Mouse (Mus musculus) kidney, adult 8-10 months (tissue): ENCODE measurements at regions not wholly inside any gene's neighbourhood (a gene's known extent, or its start where the extent isn't known, plus 50 kb on each side); places are given as distances from the start of the nearest gene placed in this dataset.

Experiments
- DNase-seq, 2 experiments: peaks; one replicate each; pipeline ENCODE4 v3.0.0; 2022

DNA sequence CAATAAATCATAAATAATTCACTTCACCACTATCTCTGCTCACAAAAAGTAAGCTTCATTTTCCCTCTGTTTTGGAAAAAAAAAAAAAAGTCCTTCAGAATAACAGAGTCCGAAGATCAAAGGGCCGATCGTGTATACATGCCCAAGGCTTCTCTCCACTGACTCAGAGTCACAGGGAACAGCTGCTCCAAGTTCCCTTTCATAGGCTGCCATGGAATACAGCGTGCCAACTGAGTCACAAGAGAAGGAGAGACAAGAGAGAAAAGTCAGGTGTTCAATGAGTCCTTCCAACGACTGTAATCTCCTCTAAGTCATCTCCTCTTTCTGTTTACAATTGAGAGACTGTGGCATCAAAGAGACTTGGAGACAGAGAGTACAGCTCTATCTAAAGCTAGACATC is 71.6 kb upstream of the Sfrp2 start:
- DNase-seq, result no peak

DNA sequence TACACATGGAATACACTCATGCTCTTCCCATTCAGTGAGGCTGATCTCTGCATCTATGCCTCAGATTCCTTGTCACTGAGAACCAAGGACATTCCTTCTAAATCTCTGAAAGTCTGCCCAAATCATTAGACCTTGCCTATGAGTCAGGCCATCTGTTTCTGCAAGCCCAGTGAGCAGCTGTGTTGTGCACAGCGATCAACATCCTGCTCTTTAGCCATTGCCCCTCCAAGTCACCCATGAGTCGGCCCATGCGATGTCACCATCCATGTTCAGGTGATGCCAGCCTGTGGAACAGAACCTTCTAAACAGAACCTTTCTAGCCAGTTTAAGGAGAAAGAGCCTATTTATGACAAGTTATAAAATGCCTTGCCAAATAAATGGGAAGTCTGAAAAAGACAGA is 66.4 kb upstream of the Sfrp2 start:
- no peak for DNase-seq

DNA sequence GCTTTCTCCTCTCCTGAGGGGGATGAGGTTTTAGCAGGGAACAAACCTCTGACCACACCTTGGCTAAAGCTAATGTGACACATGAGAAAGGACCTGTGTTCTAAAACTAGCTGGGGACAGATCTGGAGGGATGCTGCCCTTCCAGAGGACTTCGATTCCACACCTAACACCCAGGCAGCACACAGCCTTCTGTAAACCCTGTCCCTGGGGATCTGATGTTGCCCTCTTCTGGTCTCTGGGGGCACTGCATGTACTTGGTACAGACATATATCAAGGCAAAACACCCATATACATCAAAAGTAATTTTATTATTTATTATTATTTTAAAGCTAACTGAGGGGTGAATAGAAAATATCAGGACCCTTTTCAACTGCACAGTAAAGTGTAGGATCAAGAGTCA is 65.0 kb upstream of the Sfrp2 start:
- DNase-seq, result peak in 1 of 2 experiments; percentile 55

DNA sequence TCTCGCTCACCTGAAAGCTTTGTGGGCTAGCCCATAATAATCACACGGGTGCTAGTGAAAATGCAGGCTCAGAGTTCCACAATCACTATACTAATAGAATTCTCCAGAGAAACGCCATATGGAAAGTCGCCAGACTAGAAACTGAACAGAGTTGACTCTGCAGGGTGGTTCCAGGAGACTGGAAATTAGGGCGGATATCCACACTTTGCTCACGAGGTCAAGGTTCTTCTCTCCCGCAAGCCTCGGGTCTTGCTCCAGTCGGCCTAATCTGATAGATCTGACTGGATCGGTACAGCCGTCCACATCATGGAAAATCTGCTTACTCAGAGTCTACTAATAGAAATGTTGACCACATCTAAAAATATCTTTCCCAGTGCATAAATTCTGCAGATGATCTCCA is 61.6 kb upstream of the Sfrp2 start:
- peak; percentile 21 to 42 for DNase-seq

DNA sequence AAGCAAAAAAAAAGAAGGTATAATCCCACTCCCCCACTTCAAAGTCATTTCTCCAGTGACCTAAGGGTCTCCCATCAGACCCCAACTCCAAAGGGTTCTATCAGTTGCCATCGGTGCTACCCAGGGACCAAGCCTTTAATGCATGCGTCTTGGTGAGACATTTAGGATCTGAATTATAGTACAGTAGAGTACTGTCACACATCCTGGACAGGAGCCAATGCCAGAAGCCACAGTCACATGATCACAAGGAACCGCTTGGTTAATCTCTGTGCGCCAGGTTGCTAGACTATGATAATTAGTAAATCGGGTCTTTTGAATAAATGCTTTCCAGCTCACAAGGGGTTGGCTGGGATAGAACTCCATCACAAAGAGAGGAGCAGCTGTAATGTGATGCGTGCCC is 60.9 kb upstream of the Sfrp2 start:
- DNase-seq, result no peak

DNA sequence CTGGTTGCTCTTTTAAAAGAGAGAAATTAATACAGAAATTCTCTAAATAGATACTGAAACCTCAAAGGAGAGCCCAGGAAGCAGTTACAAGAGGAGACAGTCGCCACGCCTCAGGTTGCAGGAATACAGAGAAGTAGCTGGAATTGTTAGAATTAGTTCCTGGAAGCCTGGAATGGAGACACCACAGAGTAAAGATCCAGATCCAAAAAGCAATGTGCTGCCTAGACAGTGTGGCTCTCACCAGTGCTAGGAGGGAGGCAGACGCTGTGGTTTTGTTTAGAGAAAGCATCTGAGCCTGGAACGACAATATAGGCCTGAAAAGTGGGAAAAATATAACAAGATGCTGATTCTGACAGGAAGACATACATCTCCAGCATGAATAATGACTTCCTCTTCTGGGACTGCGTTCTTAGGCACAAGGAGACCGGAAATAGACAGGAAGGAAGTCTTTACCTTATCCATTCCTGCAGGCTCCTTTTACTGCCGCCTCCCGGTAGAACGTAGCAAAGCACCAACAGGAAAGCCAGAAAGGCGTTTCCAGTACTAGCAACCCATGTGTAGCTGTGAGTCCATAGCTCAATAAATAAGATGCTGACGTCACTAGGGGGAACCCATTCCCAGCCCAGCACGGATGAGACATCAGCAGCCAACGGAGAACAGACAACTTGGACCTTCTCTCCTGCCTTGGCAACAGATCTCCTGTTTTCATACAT is 59.4 kb upstream of the Sfrp2 start:
- peak in 1 of 2 experiments; percentile 44 for DNase-seq

DNA sequence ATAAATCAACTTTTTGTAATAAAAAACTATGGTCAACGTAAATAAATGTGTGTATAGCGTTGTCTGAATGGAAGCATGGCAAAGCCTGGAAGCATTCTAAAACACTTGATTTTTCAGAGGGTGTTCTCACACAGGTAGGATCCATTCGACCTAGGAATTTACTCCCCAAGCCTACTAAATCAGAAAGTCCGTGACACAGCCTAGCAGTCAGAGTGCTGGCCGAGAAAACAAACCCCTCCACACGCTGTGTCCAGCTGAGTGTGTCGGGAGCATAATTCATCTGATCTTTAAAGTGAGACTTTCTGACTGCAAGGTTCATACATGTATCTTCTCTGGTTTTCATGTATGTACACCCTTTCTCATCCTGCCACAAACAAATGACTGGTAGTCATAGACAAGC is 58.8 kb upstream of the Sfrp2 start:
- DNase-seq, result no peak

DNA sequence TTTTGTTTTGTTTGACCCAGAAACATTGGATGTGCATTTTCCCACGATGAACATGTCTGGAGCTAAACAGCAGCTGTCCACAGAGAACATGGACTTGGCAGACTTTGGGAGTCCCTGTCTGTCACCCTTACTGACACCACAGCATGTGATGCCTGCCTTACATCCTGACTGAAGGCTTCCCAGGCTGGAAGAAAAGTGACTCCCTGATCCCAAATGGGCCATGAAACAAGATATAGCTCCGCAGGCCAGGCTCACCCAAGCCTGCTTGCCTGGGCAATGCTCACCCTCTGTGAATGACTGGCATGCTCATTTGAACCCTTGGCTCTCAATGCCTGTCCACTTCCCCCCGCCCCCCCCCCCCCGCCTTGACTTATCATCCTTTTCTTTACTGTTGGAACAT is 57.1 kb upstream of the Sfrp2 start:
- DNase-seq, result no peak

DNA sequence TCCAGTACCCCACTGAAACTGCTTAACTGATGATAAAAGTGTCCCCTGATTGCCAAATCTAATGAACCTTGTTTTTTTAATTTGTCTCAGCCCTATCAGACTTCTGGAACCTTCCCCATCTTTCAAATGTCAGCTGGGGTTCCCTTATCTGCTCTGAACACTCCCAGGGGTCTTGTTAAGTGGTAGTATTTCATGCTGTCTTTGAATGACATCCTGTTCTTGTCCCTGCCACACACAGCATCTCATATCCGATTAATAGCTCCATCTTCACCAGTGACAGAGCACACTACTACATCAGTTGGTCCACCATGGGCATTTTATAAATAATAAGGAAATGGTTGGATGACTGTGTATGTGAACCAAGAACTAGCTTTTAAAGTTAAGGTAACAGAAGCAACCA is 56.6 kb upstream of the Sfrp2 start:
- DNase-seq, result no peak

DNA sequence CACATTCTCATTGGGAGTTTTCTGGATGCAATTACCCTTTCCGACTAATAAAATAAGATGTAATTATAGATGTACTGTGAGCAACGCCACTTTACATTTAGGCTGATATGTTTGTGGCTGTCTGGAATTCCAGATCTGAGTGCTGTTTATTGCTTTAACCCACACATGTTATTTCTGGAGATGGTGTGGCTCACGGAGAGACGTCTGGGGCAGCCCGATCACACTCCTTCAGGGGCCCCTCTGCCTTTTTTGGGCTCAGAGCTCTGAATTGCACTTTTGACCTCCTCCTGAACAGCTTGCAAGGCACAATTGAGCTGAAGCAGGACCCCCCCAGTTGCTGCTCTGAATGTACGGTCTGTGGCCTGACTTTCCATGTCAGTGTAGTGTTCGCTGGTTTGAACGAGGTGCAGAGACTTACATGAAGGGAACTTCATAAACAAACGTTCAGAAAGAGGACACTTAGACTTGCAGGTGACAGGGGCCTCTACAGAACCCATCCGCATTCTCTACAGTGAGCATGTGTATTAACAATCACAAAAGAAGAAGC is 55.1 kb upstream of the Sfrp2 start:
- no peak for DNase-seq

DNA sequence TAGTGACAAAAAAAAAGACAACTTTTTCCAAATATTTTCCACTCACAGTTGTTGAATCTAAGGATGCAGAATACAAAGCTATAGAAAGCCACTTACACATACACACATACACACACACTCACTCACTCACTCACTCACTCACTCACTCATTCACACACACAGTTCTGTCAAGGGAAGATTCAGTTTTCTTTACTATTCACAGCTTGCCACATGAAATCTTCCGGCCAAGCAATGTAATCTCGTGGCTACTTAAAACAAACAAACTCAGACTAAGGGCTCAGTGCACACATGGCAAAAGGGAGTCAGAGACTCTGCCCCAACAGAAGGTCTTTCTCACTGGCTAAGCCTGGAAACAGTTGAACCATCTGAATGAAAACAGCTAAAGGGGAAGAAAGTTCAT is 53.8 kb upstream of the Sfrp2 start:
- DNase-seq, result no peak

DNA sequence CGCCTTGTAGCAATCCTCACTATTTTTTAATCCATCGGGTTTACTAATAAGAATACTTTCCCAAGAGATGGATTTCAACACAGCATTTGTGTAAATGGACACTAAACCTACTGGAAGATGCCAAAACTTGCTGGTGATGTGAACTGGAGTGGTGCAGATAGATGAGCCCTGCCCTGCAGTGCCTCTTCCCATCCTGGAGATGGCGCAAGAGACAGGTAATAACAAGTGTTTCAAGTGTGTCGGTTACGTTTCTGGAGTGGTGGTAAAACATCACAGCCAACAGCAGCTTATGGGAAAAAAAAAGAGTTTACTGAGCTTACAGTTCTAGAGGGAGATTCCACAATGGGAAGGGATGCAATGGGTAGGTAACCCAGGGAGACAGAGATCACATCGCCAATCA is 51.5 kb upstream of the Sfrp2 start:
- peak in 1 of 2 experiments; percentile 5 for DNase-seq
